Mouse (Mus musculus) G1E-ER4 (cell line): ENCODE results near the gene Rplp0. TPM values are rescaled to one million over a fixed set of nuclear protein-coding genes. Genes with fewer than 3 reads are reported as not detected.

ENCODE experiments used
- GATA1 ChIP-seq: IDR thresholded peaks from one replicate; pipeline ENCODE4 v1.8.0; 2012; ENCODE audit warnings: low read length, inconsistent platforms
- polyA plus RNA-seq: library from polyadenylated mRNA; stranded (reverse); fragments of >175 nt; gene quantifications from 2 replicates; pipeline ENCODE4 v1.2.3, GENCODE M21; 2012

Rplp0 gene
- polyA plus RNA-seq, 1 experiment, result 976 TPM

DNA sequence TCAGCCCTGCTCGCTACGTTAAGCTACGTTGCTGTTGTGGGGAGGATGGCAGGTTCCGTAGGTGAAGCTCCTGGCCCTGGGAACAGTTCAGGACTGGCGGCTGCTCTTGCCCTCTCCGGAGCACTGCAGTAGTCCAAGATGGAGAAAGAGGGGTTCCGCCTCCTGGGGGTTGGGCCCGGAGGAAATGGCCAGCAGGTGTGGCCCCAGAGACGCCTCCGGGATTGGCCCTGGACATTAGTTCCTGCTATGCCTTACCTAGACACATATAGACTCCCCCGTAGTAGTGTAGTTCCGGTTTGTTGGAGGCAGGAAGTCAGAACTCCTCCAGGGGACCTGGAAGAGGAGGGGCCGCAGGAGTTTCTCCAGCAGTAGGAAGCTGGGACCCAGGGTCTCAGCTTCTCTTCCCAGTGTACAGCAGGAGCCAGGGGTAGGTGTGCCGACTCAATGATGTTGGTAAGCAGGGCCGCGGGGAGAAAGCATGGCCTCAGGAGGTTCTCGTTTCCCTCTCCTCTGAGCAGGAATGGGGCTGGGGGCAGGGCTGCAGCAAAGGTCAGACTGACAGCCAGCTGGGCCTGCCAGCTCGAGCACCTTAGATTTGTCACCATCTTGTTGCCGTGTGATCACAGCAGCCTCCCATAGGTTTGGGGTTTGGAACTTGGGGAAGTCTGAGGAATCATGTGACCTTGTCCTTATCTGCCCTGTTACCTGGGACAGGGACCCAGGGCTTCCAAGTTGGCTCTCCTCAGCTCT, 16.5 kb upstream of the Rplp0 start:
- TF ChIP-seq GATA1, result no peak

DNA sequence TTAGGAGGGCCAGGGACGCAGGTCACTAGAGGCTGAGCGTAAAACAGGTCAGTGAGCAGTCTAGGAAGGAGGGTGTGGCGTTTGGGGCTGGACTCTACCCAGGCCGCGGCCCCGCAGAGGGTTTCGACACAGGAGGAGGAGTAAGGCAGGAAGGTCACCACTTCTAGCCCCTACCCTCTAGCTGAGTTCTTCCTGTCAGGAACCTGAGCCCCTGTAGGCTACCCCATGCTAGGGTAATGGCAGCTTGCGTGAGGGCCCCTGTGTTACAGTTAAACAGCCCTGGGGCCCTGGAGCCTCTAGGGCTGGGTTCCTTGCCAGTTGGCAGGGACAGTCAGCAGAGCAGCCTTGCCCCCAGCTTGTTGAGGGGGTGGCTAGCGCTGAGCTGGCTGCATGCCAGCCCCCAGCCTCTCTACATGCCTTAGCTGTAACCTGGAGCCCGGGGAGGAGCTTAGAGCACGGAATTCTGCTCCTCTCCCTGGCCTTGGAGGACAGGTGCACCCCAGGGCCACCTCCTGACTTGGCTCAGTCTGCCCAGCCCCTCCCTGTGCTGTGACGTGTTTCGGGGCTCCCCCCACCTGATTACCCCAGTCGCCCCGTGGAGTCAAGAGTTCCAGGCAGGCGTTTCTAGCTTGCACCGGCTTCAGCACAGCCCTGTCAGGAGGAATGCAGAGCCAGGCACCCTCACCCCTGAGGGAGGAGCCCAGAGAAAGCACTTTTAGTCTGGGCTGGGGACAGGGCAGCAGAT, 15.6 kb upstream of the Rplp0 start:
- no peak for TF ChIP-seq GATA1

DNA sequence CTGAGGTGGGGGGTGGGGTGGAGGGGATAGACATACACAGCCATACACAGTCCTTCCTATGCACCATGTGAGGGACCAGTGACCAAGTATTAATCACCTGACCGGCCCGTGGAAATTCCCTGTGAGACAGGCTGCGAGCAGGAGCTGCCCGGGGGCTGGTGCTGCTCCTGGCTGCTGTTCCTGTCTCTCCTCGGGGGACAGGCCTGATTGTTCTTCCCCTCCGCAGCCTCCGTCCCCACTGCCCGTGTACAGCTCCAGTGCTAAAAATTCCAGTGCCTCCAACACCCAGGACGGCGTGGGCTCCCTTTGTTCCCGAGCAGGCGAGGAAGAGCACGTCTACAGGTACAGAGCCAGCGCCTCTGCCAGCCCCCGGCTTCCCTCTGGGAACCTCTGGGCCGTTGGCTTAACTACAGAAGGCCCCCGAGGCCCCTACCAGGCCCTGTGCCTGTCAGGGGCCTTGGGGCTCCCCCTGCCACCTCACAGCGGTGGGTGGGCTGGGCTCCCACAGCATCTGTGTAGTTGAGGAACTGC, 14.5 kb upstream of the Rplp0 start:
- TF ChIP-seq GATA1, result no peak

DNA sequence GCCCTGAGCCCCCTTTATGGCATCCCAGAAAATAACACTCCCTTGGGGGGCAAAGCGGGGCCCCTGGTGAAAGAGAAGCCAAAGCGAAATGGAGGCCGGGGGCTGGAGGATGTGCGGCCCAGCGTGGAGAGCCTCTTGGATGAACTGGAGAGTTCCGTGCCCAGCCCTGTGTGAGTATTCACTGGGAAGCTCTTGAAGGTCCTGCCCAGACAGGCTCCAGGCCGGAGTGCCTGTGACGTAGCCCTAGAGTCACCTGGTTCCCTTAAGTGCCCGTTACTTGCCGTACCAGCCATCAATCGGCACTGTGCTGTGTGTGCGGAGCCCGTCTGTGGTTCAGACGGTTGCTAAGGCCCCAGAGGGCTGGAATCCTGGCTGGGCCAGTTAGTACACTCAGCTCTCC, 13.6 kb upstream of the Rplp0 start:
- TF ChIP-seq GATA1, result no peak

DNA sequence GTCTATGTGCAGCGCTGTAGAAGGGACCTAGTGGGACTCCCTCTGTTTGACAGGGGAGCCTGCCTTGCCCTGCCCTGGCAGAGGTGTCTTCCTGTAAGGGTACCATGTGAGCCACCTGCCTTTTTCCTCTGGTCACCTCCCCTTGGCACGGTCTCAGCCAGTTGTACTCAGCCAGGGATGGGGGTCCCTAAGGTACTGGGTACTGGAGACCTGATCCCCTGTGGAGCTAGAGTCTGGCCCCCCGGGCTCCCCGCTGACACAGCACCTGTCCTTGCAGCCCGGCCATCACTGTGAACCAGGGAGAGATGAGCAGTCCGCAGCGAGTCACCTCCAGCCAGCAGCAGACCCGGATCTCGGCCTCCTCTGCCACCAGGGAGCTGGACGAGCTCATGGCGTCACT, 12.7 kb upstream of the Rplp0 start:
- no peak for TF ChIP-seq GATA1

DNA sequence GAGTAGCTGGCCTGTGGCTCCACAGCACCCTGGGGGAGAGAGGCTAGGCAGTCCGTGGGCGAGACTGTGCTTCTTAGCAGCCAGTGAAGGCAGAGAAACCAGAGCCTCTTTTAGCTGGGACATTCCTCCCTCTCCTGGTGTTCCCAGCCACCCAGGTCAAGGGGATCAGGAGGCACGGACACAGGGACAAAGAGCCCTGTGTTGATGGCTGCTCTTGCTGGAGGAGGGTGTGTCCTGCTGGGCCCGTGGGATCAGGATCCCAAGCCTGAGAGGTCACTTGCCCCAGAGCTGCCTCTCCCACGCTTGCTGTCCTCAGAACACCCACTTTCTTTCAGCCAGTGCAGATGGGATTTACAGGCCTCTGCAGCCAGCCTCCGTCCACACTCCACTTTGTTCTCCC, 12.3 kb upstream of the Rplp0 start:
- no peak for TF ChIP-seq GATA1

DNA sequence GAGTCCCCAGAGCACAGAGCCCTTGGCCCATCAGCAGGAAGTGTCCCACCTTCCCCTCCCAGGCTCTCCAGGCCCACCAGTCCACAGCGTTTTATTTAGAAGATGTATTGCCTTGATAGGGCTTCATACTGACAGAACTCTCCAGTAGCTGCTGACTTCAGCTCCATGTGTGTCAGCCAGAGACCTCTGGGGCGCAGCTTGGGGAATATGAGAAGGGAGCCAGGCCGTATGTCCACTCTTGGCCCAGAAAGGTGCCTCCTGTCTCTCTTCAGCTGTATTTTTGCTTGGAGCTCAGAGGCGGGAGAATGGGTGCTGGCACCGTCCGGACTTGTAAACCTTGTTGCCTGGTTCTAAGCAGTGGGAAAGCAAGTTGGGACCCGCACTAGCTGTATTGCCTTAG, 11.8 kb upstream of the Rplp0 start:
- TF ChIP-seq GATA1, result no peak

DNA sequence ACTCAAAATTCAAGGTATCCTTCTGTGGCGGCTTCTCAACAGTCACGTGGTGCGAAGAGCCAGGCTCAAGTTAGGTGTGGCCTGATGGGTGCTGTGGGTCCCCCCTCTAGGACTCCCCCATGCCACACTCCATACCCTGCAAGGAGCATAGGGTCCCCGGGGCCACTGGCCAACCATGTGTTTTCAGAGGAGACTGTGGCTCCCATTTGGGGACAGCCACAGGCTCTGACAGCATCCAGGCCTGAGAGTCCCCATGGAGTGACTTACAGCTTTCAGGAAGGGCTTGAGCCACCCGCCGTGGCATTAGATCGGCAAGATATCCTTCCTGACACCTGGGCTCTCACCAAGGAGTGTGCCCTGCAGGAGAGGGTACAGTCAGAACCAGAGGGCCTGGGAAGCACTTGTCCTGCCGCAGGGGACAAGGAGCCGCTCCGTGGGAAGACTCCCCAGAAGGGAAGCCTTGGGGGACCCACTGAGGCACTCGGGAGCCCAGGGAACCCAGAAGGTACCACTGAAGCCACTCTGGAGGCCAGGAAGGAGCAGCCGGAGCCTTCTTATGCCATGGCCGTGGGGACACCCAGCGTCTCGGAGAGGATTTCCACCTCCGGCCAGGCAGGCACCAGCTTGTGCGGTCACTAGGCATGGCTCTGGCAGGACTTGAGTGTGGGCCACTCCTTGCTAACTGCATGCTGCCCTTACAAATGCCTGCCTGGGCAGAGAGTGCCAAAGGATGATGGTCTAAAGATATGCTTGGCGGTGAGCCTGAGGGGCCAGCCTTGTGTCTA, 10.6 kb upstream of the Rplp0 start:
- TF ChIP-seq GATA1, result no peak

DNA sequence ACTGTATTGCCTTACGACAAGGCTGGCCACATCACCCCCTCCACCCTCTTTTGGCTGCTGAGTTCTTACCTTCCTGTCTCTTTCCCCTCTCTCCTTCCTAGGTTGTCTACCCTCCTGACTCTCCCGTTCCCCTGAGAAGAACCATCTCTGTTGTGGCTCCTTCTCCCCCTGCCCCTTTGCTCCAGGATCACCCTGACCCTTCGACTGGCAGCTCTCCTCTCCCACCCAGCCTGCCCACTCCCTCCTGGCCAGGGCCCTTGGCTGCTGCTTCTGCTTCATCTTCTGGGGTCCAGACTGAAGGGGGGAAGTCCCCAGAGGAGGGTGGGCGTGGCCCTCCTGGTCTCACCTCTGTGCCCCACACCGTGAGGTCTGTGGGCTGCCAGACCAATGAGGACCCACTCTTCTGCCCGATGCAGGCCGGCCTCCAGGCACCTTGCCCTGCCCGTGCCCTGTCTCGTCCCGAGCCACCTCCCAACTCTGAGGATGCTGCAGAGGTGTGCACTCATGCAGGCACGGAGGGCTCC, 8.7 kb upstream of the Rplp0 start:
- no peak for TF ChIP-seq GATA1

DNA sequence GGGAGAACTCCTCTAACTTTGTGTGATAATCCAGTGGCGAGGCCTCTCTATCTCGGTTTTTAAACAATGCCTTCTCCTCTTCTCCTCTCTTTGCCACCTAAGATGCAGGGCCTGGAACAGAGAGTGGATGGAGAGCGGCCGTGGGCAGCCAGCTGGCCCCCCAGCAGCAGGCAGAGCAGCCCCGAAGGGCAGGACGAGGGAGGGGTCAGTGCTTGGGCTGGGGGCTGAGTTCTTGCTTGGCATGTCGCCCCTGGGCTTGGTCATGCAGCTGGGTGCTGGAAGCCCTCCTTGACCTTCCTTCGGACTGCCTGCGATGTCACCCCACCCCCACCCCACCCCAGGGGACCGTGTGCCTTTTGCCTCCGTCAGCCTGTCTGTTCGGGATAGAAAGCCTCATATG, 7.9 kb upstream of the Rplp0 start:
- no peak for TF ChIP-seq GATA1

DNA sequence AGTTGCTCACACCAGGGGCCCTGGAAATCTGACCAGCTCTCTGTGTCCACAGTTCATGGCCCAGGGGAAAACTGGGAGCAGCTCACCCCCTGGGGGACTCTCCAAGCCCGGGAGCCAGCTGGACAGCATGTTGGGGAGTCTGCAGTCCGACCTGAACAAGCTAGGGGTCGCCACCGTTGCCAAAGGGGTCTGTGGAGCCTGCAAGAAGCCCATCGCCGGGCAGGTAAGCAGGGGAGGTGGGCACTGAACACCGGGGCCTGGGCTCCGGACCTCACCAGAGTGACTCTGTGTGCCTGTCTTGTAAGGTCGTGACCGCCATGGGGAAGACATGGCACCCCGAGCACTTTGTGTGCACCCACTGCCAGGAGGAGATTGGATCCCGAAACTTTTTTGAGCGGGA, 7.5 kb upstream of the Rplp0 start:
- TF ChIP-seq GATA1, result no peak

DNA sequence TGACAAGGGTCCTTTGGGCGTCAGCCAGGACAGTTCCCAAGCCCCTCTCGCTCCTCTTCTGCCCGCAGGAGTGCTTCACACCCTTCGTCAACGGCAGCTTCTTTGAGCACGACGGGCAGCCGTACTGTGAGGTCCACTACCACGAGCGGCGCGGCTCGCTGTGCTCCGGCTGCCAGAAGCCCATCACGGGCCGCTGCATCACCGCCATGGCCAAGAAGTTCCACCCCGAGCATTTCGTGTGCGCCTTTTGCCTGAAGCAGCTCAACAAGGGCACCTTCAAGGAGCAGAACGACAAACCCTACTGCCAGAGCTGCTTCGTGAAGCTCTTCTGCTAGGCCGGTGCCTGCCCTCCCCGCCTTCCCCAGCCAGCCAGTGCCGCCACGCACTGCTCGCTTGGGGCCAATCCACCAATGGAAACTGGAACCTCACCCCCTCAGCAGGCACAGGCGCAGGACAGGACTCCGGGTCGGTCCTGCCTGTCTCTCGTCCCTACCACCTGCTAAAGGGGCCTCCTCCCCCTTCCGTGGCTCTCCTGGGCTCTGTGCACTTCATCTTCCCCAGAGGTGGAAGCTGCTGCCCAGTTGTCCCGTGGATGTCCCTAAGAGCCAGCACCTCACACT, 5.4 kb upstream of the Rplp0 start:
- TF ChIP-seq GATA1, result no peak

DNA sequence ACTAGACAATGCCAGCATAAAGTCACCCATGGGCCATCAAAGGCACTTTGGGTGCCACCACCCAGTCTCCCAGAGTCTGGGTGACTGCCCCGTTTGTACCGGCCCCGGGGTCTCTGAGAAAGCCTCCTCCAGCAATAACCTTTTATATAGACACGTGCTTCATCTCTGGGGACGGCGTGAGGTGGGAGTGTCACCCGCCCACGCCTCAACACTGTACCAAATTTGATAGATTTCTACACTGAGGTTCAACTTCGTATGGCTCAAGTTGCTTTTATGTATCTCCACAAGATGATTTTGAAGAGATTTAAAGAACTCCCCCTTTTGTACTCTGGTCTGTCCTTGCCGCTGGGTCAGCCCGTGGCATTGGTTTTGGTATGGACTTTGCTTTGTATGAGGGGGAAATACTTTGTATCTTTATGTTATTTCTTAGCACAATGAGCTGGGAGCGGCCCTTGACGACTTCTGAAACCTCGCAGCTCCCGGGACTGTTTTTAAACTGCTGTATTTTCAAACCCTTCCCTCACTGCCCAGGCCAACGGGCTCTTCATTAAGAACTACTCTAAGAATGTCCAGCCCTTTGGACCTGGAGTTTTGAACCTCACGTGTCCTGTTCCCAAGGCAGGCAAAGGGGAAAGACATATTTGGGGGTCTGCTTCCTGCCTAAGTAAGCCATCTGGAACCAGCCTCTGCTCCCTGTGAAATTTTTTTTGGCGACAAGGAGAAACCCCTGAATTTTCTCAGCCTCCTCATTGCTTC, 4.6 kb upstream of the Rplp0 start:
- TF ChIP-seq GATA1, result no peak

DNA sequence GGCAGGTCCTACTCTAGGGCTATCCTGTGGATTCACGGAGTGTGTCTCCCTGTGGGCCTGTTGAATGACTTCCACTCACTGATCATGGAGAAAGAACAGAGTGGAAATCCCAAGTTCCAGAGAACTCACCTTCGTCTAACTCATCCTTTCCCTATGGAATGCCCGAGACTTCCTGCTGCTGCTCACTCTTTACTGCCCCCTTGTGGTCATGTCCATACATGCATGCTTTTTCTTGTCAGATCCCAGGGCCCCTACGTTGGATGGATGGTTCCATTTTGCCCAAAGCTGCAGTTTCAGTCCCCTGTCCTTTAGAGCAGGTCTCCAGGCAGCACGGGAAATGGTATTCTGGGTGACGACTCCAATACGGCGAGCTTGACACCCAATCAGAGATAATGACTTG, 3.0 kb upstream of the Rplp0 start:
- TF ChIP-seq GATA1, result no peak
